Mouse (Mus musculus) spleen, postnatal 14 days (tissue): ENCODE measurements around the gene Six2.

Experiments
- DNase-seq, 2 experiments: peaks; one replicate each; pipeline ENCODE4 v3.0.0; 2021 to 2022; ENCODE audit warnings: low spot score in 2 of 2

The Six2 gene

GRCm38 (mm10) chr17:85688236-85688910, at the start of gene Six2:
Gene Six2, minus strand, starts transcription at chr17:85688274.
- no peak for DNase-seq

- no peak for DNase-seq
Observed at GRCm38 (mm10) chr17:85737090-85737780, 49.2 kb upstream of the Six2 start.

DNA sequence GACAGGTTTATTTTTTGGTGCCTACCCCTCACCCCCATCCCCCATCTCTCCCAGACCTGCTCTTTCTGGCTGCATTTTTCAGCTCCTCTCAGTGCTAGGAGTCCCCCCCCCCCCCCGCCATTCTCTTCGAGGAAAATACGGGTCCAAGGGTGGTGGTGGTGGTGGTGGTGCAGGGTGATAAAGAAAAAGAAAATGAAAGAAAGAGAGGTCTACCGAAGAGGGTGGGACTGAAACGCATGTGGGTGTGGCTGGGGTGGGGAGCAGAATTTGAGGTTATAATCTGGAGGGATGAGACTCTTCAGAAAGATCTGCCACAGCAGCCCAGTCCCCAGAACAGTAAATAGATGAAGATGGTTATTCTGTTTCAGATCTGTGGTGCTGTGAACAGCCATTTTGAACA, 43.3 kb upstream of the Six2 start:
- DNase-seq = no peak

GRCm38 (mm10) chr17:85730231-85731015, 42.3 kb upstream of the Six2 start:
- DNase-seq = no peak

GRCm38 (mm10) chr17:85728071-85728718, 40.1 kb upstream of the Six2 start:
- DNase-seq = no peak

- DNase-seq = no peak
Observed at GRCm38 (mm10) chr17:85725988-85726387, 37.9 kb upstream of the Six2 start.

DNA sequence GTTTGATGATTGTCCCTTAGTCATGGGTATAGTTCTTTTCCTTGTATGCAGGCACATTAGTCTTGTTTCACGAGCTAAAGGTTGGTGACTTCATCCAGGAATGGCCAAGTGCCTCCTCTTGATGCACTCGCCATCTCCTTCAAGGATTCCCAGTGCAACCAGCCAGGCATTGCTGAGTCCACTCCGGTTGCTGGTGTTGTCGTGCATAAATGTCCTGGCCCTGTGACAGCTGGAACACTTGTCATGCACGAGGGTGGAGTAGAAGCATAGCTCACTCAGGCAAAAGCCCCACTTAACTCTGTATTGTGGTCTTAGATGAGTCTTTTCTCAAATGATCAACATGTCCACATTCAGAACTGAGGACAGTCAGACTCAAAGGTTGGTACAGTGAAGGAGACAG, 35.1 kb upstream of the Six2 start:
- DNase-seq = no peak

GRCm38 (mm10) chr17:85717266-85717665, 29.2 kb upstream of the Six2 start:
- DNase-seq = no peak

DNA sequence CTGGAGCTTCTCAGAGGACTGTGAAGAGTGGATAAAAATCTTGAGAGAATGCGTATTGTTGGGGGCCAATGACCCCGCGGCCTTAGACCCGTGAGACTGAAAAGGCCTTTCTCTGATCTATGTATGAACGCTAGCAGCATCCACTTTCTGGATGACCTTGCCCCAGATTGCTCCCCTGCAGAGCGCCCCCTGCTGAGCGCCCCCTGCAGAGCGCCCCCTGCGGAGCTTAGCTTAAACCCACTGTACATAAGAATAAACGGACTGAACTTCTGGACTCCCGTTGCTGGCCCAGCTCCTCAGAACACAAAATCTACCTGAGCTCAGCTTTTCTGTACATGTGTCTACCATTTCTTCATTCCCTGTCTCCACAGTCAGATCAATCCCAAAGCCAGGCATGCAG, 27.7 kb upstream of the Six2 start:
- no peak for DNase-seq

DNA sequence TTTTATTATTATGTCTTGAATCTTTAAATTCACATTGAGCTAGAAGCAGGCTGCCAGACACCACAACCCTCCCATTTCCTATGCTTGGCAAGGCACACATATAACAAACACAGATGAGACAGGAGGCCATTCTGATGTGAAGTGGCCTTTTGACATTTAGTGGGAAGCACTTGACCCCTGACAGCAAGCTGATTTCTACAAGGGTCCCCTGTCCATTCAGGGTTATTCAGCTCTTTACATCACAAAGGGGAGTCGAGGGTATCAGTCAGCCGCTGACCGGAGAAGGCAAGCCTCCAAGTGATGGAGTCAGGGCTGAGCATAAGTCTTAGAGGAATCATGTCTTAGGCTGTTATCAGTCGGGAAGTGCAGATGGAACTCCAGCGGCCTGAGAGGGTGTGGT, 26.3 kb upstream of the Six2 start:
- DNase-seq = no peak

GRCm38 (mm10) chr17:85712874-85713273, 24.8 kb upstream of the Six2 start:
- no peak for DNase-seq

DNA sequence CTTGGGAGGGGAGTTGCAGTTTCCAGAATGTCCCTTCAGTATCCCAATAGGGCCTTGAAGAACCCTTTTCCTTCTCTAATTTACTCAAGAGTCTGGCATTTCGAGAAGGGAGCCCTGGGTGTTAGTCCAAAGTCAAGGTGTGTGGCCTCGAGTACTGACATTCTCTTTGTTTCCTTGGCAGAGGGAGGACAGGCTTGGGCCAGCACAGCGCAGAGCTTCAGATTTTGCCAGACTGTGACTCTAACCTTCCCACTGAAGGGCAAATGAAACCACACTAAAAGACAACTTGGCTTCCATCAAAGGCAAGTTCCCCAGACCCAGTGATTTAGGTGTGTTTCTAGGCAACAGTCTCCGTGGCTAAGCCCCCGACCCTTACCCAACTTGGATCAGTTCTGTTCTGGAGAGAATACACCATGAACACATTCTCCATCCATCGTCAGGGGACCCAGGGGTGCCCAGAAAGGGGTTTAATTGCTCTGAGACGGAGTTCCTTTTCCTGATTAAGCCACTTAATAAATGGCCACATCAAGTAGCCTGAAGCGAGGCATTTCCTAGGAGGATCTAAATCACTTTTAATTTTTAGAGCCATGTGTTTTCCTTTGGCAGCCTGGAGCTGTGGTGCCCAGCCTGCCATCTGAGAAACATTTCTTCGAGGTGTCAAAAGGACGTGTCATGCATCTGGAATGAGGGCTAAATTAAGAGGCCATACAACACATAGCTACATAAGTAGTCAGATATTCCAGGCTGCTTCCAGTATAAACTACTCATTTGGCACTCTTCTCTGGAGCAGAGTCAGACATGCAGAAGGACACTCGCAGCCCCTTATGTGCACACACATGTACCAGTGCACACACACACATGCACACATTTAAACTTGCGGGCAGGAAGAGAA, 16.5 kb upstream of the Six2 start:
- DNase-seq = no peak

- DNase-seq = no peak
Observed at GRCm38 (mm10) chr17:85700028-85700427, 12.0 kb upstream of the Six2 start.

DNA sequence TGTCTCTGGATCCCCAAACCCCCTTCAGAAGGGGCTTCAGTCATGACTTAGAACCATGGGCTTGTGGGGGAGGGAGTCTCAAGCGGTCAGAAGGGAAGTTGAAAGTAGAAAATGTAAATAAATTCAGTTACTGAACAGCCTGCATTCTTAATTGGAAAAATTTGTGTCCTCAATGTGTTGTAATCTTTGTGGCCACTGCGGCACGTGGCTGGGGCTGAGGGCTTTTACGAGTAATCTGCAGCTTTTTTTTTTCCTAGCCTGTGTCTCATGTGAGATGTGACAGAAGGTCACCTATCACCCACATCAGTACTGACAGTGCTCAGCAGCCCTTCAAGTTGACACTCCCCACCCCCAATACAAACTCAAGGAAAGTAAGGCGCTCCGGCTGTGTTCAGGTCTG, 10.6 kb upstream of the Six2 start:
- DNase-seq = no peak

- DNase-seq = no peak
Observed at GRCm38 (mm10) chr17:85697976-85698375, 9.9 kb upstream of the Six2 start.

- DNase-seq = no peak
Observed at GRCm38 (mm10) chr17:85694499-85694898, 6.4 kb upstream of the Six2 start.

- no peak for DNase-seq
Observed at GRCm38 (mm10) chr17:85693101-85693500, 5.0 kb upstream of the Six2 start.

GRCm38 (mm10) chr17:85692594-85692993, 4.5 kb upstream of the Six2 start:
- no peak for DNase-seq

DNA sequence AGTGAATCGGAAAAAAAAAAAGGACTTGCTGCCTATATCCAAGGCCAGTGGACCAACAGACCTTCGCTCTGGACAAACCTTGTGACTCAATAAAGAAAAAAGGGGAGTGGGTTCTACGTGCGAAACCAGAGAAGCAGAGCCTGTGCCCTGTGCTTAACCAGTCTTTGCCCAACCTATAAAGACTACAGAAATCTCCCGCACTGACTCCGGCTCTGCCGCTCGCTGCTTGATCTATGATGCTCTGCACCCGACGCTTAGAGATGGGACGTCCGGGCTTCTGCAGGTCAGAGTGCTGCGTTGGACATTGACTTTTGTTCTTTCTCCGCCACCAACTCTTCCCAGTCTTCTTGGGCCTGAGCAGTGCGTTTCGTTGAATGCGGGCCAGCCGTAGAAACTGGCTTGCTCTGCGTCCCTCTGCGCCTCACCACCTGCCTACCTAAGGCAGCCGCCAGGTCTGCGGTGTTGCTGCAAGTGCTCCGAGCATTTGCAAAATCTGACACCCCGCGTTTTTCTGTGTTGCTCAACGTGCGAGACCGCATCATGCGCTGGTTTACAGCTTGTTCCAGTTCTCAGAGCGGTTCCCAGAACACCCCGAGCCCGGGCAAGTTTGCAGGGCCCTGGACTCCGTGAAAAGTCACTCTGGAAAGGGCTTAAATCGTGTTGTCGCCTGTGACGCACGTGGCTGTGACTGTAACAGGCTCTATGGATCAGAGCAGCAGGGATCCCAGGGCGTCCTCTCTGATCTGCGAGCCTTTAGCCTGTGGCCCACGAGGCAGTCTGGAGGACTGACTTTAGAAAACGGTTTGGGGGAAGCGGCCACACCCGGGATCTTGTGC, 3.8 kb upstream of the Six2 start:
- DNase-seq = no peak

- DNase-seq = no peak
Observed at GRCm38 (mm10) chr17:85690969-85691335, 2.9 kb upstream of the Six2 start.
